Mouse (Mus musculus): ENCODE results near the gene Lin9. TPM values are rescaled to one million over a fixed set of nuclear protein-coding genes. Genes with fewer than 3 reads are reported as not detected.
A peak's percentile ranks its signal among the peaks of the same experiment; 100 is the strongest.

Gene Lin9
- polyA plus RNA-seq, 1 experiment, result 3.8 TPM

DNA sequence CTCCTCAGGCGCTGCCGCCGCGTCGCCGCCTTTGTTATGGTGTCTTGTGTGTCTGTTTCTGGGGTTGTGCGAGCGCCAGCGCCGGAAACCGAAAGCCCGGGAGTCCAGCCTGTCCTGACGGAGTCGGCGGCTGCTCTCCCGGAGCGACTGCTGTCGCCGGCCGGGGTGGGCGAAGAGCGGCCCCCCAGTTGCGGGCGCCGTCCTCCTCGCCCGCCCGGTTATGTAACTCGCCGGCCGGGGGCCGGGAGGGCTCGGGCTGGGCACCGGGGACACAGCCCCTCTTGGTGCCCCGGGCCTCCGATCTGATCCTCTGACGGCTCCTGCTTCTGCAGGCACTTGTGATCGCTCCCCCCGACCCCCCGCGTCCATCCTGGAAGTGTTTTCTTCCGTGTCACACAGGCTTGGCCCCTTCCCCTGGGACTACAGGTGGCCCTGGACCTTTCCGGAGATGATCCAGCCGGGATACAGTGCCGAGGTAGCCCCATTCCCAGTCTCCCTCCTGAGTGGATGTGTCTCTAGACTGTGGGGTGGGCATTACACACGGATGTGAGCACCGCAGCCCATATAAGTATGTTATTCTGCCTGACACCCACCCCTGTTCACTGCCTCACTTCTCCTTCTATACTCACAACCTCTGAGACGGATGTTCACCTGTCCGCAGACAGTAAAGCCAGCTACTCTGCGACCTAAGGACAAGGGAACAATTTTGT lies 723 bp downstream of the Lin9 start:
- peak overlapping the region; percentile 83 for H3K27ac ChIP-seq (ENCODE audit: insufficient read depth, low read length)
- under 1% methylated on average over 50 of the region's 50 CpGs for WGBS
- 0 out of 2 replicates have a peak, but pooled peaks cover 2% of the 10 kb centered on the region for H3K4me1 ChIP-seq (ENCODE audit: control insufficient read depth, insufficient read depth, insufficient read length)
- peak overlapping the region; percentile 97 for H3K4me3 ChIP-seq (ENCODE audit: extremely low read depth, insufficient read depth, insufficient read length)
- peak in 1 of 2 experiments; percentile 19 for DNase-seq (ENCODE audit: low read depth in 1 of 2, low spot score in 2 of 2)
- no peak for TF ChIP-seq CTCF (IDR thresholded peaks at IDR 0.05; ENCODE audit: extremely low read depth, insufficient read depth, insufficient read length, insufficient replicate concordance)
- H3K36me3 ChIP-seq (ENCODE audit: control insufficient read depth, insufficient read depth, low read length), result no peaks in the 10 kb centered on the region
- H3K27me3 ChIP-seq (ENCODE audit: control insufficient read depth, insufficient read depth, low read length), result no peaks in the 10 kb centered on the region

- TF ChIP-seq POLR2A (IDR thresholded peaks at IDR 0.05; ENCODE audit: low read depth, low read length) (no peak), CTCF (IDR thresholded peaks at IDR 0.05; ENCODE audit: extremely low read depth, insufficient read depth, insufficient read length, insufficient replicate concordance) (no peak)
- 46% methylated on average over 8 of the region's 8 CpGs for WGBS
- Histone ChIP-seq H3K27me3 (ENCODE audit: control insufficient read depth, insufficient read depth, low read length) (no peaks in the 10 kb centered on the region), H3K36me3 (ENCODE audit: control insufficient read depth, insufficient read depth, low read length) (no peaks in the 10 kb centered on the region), H3K27ac (ENCODE audit: insufficient read depth, low read length) (no peak overlapping the region), H3K4me3 (ENCODE audit: extremely low read depth, insufficient read depth, insufficient read length) (peak overlapping the region; percentile 97; the same call in 1 of the 2 replicates), H3K4me1 (ENCODE audit: control insufficient read depth, insufficient read depth, insufficient read length) (0 out of 2 replicates have a peak, but pooled peaks cover 2% of the 10 kb centered on the region)
- no peak for DNase-seq (ENCODE audit: low read depth in 1 of 2, low spot score in 2 of 2)
Observed at GRCm38 (mm10) chr1:180642228-180642564, 1.2 kb downstream of the Lin9 start.

DNA sequence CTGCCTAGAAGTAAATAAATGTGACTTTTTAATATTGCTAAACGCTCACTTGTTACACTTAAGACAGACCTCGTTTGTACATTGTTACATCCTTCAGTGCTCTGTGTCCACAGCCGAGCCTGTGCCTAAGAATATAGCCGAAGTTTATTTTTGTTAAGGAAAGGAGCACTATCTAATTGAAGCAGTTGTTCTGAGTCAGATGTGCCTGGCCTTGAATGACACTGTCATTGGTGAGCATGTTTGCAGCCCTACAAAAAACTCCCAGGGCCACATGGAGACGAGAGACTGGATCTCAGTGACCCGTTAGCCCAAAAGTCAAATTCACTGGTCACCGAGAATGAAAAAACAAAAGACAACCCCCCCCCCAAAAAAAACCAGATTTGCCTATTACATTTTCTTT lies 50.3 kb downstream of the Lin9 start:
- Histone ChIP-seq H3K4me3 (ENCODE audit: extremely low read depth, insufficient read depth, insufficient read length) (no peak overlapping the region), H3K36me3 (ENCODE audit: control insufficient read depth, insufficient read depth, low read length) (peaks cover 9% of the 10 kb centered on the region), H3K27me3 (ENCODE audit: control insufficient read depth, insufficient read depth, low read length) (no peaks in the 10 kb centered on the region), H3K27ac (ENCODE audit: insufficient read depth, low read length) (no peak overlapping the region), H3K4me1 (ENCODE audit: control insufficient read depth, insufficient read depth, insufficient read length) (no peaks in the 10 kb centered on the region)
- TF ChIP-seq CTCF (IDR thresholded peaks at IDR 0.05; ENCODE audit: extremely low read depth, insufficient read depth, insufficient read length, insufficient replicate concordance), result no peak
- TF ChIP-seq POLR2A (IDR thresholded peaks at IDR 0.05; ENCODE audit: low read depth, low read length), result no peak
- 93% methylated on average over 7 of the region's 7 CpGs for WGBS
- DNase-seq (ENCODE audit: low read depth in 1 of 2, low spot score in 2 of 2), result no peak

DNA sequence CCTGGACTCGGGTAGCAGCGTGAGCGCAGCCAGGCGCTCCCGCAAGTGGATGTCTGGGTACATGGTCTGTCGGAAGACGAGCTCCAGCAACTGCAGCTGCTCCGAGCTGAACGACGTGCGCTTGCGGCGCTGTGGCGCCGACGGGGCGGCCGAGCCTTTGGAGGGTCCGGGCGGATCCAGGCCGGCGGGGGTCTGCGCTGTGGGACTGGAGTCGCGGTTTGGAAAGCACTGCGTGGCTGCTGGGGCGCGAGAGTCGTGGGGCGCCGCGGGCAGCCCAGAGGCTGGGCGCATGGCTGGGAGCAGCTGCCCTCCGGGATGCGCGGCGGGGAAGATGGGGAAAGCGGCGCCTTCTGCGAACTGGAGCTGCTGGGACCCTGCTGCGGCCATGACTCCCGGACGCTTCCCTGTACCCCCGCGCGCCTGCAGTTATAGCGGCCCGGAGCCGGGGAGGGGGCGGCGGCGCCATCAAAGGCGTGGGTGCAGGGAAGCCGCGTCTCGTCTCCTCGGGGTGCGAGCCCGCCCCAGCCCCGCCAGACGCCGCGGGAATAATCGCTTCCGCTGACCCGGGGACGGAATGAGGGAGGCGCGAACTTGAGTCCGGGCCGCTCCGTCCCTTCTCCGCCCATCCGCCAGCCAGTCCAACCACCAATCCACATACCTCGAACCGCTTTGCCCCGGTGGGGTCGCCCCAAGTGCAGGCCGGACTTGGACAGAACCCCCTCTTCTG lies 55.8 kb downstream of the Lin9 start, which contains the start of gene Mixl1:
Gene Mixl1 (minus strand): TSS at position 409 of the 727 bp plus-strand sequence.
- Histone ChIP-seq H3K4me1 (ENCODE audit: control insufficient read depth, insufficient read depth, insufficient read length) (no peaks in the 10 kb centered on the region; the same call in 1 of the 2 replicates), H3K4me3 (ENCODE audit: extremely low read depth, insufficient read depth, insufficient read length) (0 out of 2 replicates have a peak within 1 kb of the TSS, but pooled peaks have one; percentile 1), H3K36me3 (ENCODE audit: control insufficient read depth, insufficient read depth, low read length) (no peaks in the 10 kb centered on the region; the same call in 1 of the 2 replicates), H3K27me3 (ENCODE audit: control insufficient read depth, insufficient read depth, low read length) (peaks cover 8% of the 10 kb centered on the region), H3K27ac (ENCODE audit: insufficient read depth, low read length) (no peak within 1 kb of the TSS)
- TF ChIP-seq POLR2A (IDR thresholded peaks at IDR 0.05; ENCODE audit: low read depth, low read length), result no peak
- TF ChIP-seq CTCF (IDR thresholded peaks at IDR 0.05; ENCODE audit: extremely low read depth, insufficient read depth, insufficient read length, insufficient replicate concordance), result no peak
- 7% methylated on average over 78 of the region's 79 CpGs for WGBS
- DNase-seq (ENCODE audit: low read depth in 1 of 2, low spot score in 2 of 2), result no peak

DNA sequence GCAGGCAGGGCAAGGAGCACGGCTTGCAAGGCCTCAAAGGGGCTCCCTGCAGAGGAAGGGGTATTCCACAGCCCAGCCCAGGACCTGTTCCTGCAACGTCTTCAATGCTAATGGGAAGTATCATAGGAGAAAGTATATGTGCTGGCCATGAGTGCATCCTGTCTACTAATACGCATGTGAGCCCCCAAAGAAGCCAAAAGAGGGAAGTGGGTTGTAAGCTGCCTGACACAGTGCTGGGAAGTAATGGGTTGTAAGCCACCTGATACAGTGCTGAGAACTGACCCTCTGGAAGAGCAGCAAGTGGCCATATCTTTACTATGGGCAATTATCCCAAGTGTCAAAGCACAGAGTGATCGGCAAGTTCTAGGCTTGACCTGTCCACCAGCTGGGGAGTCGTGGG lies 57.1 kb downstream of the Lin9 start:
- Histone ChIP-seq H3K27ac (ENCODE audit: insufficient read depth, low read length) (no peak overlapping the region), H3K4me1 (ENCODE audit: control insufficient read depth, insufficient read depth, insufficient read length) (no peaks in the 10 kb centered on the region; the same call in 1 of the 2 replicates), H3K4me3 (ENCODE audit: extremely low read depth, insufficient read depth, insufficient read length) (no peak overlapping the region), H3K27me3 (ENCODE audit: control insufficient read depth, insufficient read depth, low read length) (peaks cover 8% of the 10 kb centered on the region), H3K36me3 (ENCODE audit: control insufficient read depth, insufficient read depth, low read length) (no peaks in the 10 kb centered on the region)
- no peak for TF ChIP-seq CTCF (IDR thresholded peaks at IDR 0.05; ENCODE audit: extremely low read depth, insufficient read depth, insufficient read length, insufficient replicate concordance)
- no peak for TF ChIP-seq POLR2A (IDR thresholded peaks at IDR 0.05; ENCODE audit: low read depth, low read length)
- no peak for DNase-seq (ENCODE audit: low read depth in 1 of 2, low spot score in 2 of 2)
- WGBS, result 41% methylated on average over 5 of the region's 5 CpGs

DNA sequence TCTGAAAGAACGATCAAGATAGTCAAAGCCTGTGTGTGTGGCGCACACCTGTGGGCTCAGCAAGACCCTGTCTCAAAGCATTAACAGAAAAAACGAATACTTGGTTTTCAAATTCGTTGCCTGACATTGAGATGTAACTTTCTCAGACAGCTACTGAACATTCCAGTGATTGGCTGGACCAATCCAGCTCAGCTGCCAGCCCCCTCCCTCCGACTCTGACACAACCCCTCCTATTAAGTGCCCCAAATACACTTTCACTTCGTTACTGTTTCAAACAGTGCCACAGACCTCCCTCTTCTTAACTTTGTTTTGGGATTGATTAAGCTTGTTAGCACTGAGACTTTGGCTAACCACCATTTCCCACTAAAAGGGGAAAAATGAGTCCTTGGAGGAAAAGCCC lies 62.5 kb downstream of the Lin9 start:
- Histone ChIP-seq H3K4me1 (ENCODE audit: control insufficient read depth, insufficient read depth, insufficient read length) (no peaks in the 10 kb centered on the region), H3K27ac (ENCODE audit: insufficient read depth, low read length) (no peak overlapping the region), H3K4me3 (ENCODE audit: extremely low read depth, insufficient read depth, insufficient read length) (no peak overlapping the region), H3K36me3 (ENCODE audit: control insufficient read depth, insufficient read depth, low read length) (no peaks in the 10 kb centered on the region), H3K27me3 (ENCODE audit: control insufficient read depth, insufficient read depth, low read length) (no peaks in the 10 kb centered on the region)
- no peak for TF ChIP-seq CTCF (IDR thresholded peaks at IDR 0.05; ENCODE audit: extremely low read depth, insufficient read depth, insufficient read length, insufficient replicate concordance)
- no peak for TF ChIP-seq POLR2A (IDR thresholded peaks at IDR 0.05; ENCODE audit: low read depth, low read length)
- DNase-seq (ENCODE audit: low read depth in 1 of 2, low spot score in 2 of 2), result no peak
- WGBS, result 54% methylated on average over 6 of the region's 6 CpGs
